Mouse (Mus musculus) thymus, adult 2 months (tissue): Measurements from ENCODE around the gene 1500009C09Rik.

Source experiments
- CTCF ChIP-seq: fragments of 200-500 bp; IDR thresholded peaks from 2 replicates; pipeline ENCODE4 v1.5.1; 2012; ENCODE audit warnings: mild to moderate bottlenecking, control low read depth, low read length, moderate library complexity, borderline replicate concordance; ENCODE audit not compliant: control insufficient read depth, poor library complexity, insufficient read depth; ENCODE audit errors: extremely low read depth
- POLR2A ChIP-seq: fragments of 200-500 bp; IDR thresholded peaks from 2 replicates; pipeline ENCODE4 v1.6.1; 2012; ENCODE audit warnings: mild to moderate bottlenecking, low read length, control low read depth, moderate library complexity; ENCODE audit not compliant: control insufficient read depth, poor library complexity, insufficient read depth; ENCODE audit errors: extremely low read depth

DNA sequence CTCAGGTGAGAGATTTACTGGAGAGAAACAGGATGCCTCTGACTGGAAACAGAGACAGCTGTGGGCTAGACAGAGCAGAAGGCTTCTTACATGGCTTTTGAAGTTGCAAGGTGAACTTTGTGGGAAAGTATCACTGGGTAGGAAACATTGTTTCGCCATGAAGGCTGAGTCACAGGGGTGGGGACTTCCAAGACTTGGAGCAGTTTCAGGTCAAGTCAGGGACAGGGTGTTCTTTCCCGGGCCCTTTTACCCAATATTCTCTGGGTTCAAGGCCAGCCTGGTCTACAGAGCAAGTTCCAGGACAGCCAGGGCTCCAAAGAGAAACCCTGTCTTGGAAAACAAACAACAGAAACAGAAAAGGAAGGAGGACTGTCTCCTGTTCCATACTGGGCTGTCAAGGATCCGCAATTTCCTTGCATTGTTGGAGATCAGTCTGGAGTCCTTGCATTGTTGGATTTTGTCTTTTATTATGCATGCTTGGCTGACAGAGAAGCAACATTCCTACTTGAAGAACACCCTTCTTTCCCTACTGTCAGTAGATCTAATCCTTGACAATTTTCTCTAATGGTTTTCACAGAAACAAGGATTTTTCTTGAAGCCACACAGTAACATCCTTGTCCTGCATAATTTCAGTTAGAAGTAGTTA lies 4.9 kb upstream of the 1500009C09Rik start:
- TF ChIP-seq CTCF (no peak), POLR2A (no peak)
